Mouse (Mus musculus) olfactory bulb, adult 2 months (tissue): ENCODE measurements at regions not wholly inside any gene's neighbourhood (a gene's known extent, or its start where the extent isn't known, plus 50 kb on each side); places are given as distances from the start of the nearest gene placed in this dataset.

ENCODE experiments used
- H3K27ac ChIP-seq: fragments of 200-500 bp; 2 replicates; pipeline ENCODE4 v1.5.1; 2012; ENCODE audit warnings: low read depth, low read length; ENCODE audit not compliant: insufficient read depth
- H3K4me1 ChIP-seq: fragments of 200-500 bp; 2 replicates; pipeline ENCODE4 v1.6.1; 2012; ENCODE audit warnings: low read length; ENCODE audit not compliant: control insufficient read depth, insufficient read depth
- H3K4me3 ChIP-seq: fragments of 200-500 bp; 2 replicates; pipeline ENCODE4 v1.5.1; 2012; ENCODE audit warnings: mild to moderate bottlenecking, low read depth, low read length, moderate library complexity; ENCODE audit not compliant: insufficient read depth
- CTCF ChIP-seq: fragments of 200-500 bp; IDR thresholded peaks from 2 replicates; pipeline ENCODE4 v1.5.1; 2012; ENCODE audit warnings: low read depth, mild to moderate bottlenecking, low read length, moderate library complexity; ENCODE audit not compliant: insufficient read depth
- POLR2A ChIP-seq: fragments of 200-500 bp; IDR thresholded peaks from 2 replicates; pipeline ENCODE4 v1.6.1; 2012; ENCODE audit warnings: mild to moderate bottlenecking, low read depth, low read length, moderate library complexity; ENCODE audit not compliant: insufficient read depth
- WGBS: fragments of 180-500 bp; shearing (Covaris S2); methylation state at CpG from one replicate; pipeline ENCODE4 v1.1.7; 2018; 5-methylcytosine and 5-hydroxymethylcytosine counted together

DNA sequence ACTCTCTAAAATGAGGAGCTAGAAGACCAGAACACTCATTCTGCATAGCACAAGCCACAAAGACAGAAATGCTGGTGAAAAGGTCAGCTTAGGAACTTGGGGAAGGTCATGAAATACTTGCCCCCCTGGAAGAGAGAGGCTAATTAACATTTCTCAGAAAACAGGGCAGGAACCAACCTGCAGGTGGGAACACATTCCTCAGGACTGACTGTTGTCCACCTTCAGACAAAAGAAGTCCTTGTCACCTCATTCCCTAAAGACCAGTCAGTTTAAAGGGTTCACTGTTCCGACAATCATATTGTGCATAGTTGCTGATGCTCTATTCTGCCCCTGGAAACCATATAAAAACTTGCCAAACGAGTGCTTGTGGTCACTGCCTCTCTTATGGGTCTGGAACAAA lies 333.6 kb upstream of the Ercc4 start:
- no peaks in the 10 kb centered on the region for H3K4me1 ChIP-seq
- no peak overlapping the region for H3K4me3 ChIP-seq
- WGBS, result 75% methylated on average over 2 of the region's 2 CpGs
- no peak for TF ChIP-seq POLR2A
- no peak for TF ChIP-seq CTCF
- H3K27ac ChIP-seq, result no peak overlapping the region

GRCm38 (mm10) chr16:12779079-12779478 lies 330.4 kb upstream of the Ercc4 start:
- Histone ChIP-seq H3K4me3 (no peak overlapping the region), H3K27ac (no peak overlapping the region), H3K4me1 (no peaks in the 10 kb centered on the region)
- 96% methylated on average over 3 of the region's 3 CpGs for WGBS
- TF ChIP-seq CTCF (no peak), POLR2A (no peak)

- Histone ChIP-seq H3K4me3 (no peak overlapping the region), H3K27ac (no peak overlapping the region), H3K4me1 (no peaks in the 10 kb centered on the region)
- TF ChIP-seq POLR2A (no peak), CTCF (no peak)
- WGBS, result 85% methylated on average over 3 of the region's 3 CpGs
Observed at GRCm38 (mm10) chr16:12780635-12781034, 328.8 kb upstream of the Ercc4 start.

GRCm38 (mm10) chr16:12785828-12786227 lies 323.7 kb upstream of the Ercc4 start:
- 73% methylated on average over 1 of the region's 1 CpGs for WGBS
- no peaks in the 10 kb centered on the region for H3K4me1 ChIP-seq
- no peak for TF ChIP-seq POLR2A
- H3K4me3 ChIP-seq, result no peak overlapping the region
- no peak overlapping the region for H3K27ac ChIP-seq

GRCm38 (mm10) chr16:12798523-12798922 lies 311.0 kb upstream of the Ercc4 start:
- WGBS, result 91% methylated on average over 2 of the region's 2 CpGs
- Histone ChIP-seq H3K27ac (no peak overlapping the region), H3K4me1 (no peaks in the 10 kb centered on the region), H3K4me3 (no peak overlapping the region)
- no peak for TF ChIP-seq POLR2A
- no peak for TF ChIP-seq CTCF

GRCm38 (mm10) chr16:12800181-12800580 lies 309.3 kb upstream of the Ercc4 start:
- WGBS, result 71% methylated on average over 1 of the region's 1 CpGs
- H3K4me3 ChIP-seq, result no peak overlapping the region
- no peaks in the 10 kb centered on the region for H3K4me1 ChIP-seq
- TF ChIP-seq POLR2A, result no peak
- no peak for TF ChIP-seq CTCF
- no peak overlapping the region for H3K27ac ChIP-seq

- H3K4me3 ChIP-seq, result no peak overlapping the region
- no peaks in the 10 kb centered on the region for H3K4me1 ChIP-seq
- TF ChIP-seq POLR2A (no peak), CTCF (no peak)
- no peak overlapping the region for H3K27ac ChIP-seq
- 86% methylated on average over 1 of the region's 1 CpGs for WGBS
Observed at GRCm38 (mm10) chr16:12802651-12803050, 306.8 kb upstream of the Ercc4 start.

- no peaks in the 10 kb centered on the region for H3K4me1 ChIP-seq
- no peak for TF ChIP-seq POLR2A
- TF ChIP-seq CTCF, result no peak
- 61% methylated on average over 8 of the region's 8 CpGs for WGBS
- no peak overlapping the region for H3K27ac ChIP-seq
- no peak overlapping the region for H3K4me3 ChIP-seq
Observed at GRCm38 (mm10) chr16:12807351-12807871, 302.1 kb upstream of the Ercc4 start.

- Histone ChIP-seq H3K4me1 (no peaks in the 10 kb centered on the region), H3K4me3 (no peak overlapping the region), H3K27ac (no peak overlapping the region)
- WGBS, result 72% methylated on average over 2 of the region's 2 CpGs
- TF ChIP-seq CTCF, result no peak
- no peak for TF ChIP-seq POLR2A
Observed at GRCm38 (mm10) chr16:12811088-12811487, 298.4 kb upstream of the Ercc4 start.

- 81% methylated on average over 6 of the region's 6 CpGs for WGBS
- Histone ChIP-seq H3K4me3 (no peak overlapping the region), H3K4me1 (no peaks in the 10 kb centered on the region), H3K27ac (no peak overlapping the region)
- TF ChIP-seq CTCF (no peak), POLR2A (no peak)
Observed at GRCm38 (mm10) chr16:12824646-12825045, 284.8 kb upstream of the Ercc4 start.
